Mouse (Mus musculus) embryo, embryonic 11.5 days (tissue): ENCODE results near the gene Ergic1.

ENCODE experiments used
- DNase-seq: peaks from one replicate; pipeline ENCODE4 v3.0.0-alpha.2; 2012; ENCODE audit warnings: low read depth, low spot score

Gene Ergic1

GRCm38 (mm10) chr17:26575786-26576690 lies 14.7 kb downstream of the Ergic1 start:
- DNase-seq, result no peak

DNA sequence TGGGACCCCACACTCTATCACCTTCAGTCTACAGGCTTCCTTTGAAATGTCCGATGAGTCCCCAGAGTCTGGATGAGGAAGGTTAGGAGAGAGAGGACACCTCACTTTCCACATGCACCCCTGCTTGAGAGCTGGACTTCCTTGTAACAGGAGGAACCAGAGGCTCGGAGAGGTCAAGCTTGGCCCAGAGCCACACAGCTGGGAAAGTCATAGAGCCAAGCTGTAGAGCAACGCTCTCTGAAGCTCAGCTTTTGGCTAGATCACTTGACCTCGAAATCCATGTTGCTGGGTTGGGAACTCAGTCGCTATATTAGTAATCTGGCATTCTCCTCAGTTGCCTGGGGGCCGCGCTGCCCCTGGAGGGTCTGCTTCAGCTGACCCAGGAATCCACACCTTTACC lies 15.5 kb downstream of the Ergic1 start:
- DNase-seq, result no peak

DNA sequence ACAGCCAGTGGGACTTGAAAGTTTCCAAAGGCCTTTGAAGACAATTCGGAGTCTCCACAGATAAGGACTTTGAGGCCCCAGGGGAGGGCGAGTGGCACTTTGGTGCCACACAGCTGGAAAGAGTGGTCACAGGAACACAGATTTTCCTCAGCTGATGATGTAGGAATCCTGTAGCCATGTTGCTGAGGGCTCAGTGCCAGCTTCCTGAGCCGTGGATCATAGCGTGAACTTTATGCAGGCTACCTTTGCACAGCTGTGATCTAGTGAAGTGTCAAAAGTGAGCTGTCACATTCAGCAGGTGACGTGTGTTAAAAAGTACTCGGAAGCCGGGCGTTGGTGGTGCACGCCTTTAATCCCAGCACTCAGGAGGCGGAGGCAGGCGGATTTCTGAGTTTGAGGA lies 16.0 kb downstream of the Ergic1 start:
- DNase-seq, result no peak

DNA sequence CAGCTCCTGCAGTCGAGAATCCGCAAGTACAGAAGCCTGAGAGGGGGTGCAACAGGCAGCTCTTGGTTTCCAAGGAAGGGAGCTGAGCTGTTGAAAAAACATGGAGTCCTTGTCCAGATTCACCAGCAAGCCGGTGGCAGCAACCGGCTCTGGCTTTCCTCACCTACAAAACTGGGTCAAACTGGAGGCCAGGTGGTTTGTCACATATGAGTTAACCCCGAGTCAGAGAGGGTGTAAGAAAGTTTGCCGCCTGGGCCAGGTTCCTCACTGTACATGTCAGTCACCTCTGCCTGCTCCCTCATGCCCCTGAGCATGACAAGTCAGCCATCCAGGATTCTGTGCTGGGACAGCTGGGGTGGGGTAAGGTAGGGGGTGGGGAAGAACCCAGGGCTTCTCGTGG lies 16.9 kb downstream of the Ergic1 start:
- DNase-seq, result no peak

GRCm38 (mm10) chr17:26578771-26579170 lies 17.5 kb downstream of the Ergic1 start:
- DNase-seq, result no peak

DNA sequence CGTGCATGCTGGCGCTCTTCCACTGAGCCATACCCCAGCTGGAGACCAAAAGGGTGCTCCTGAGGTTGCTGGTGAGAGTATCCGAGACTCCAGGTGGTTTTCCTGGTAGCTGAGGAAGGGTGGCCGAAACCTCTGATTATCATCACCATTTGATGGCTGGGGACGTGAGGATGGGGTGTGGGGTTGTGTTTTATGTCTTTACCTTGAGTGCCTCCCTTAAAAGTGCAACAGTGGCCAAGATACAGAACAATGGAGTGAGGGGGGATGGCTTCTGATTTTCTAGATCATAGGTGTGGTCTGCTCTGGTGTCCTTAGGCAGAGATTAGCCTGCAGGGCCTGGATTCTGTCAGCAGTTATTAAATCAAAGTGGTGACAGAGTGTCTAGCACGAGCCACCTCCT lies 18.1 kb downstream of the Ergic1 start:
- DNase-seq, result no peak

- no peak for DNase-seq
Observed at GRCm38 (mm10) chr17:26580873-26581401, 19.6 kb downstream of the Ergic1 start.

GRCm38 (mm10) chr17:26582297-26582696 lies 21.0 kb downstream of the Ergic1 start:
- no peak for DNase-seq

GRCm38 (mm10) chr17:26583056-26583455 lies 21.8 kb downstream of the Ergic1 start:
- no peak for DNase-seq

- no peak for DNase-seq
Observed at GRCm38 (mm10) chr17:26583606-26584005, 22.3 kb downstream of the Ergic1 start.

GRCm38 (mm10) chr17:26584063-26584462 lies 22.8 kb downstream of the Ergic1 start:
- DNase-seq, result no peak

GRCm38 (mm10) chr17:26584558-26585136 lies 23.4 kb downstream of the Ergic1 start:
- no peak for DNase-seq

- DNase-seq, result no peak
Observed at GRCm38 (mm10) chr17:26587961-26588487, 26.7 kb downstream of the Ergic1 start.

DNA sequence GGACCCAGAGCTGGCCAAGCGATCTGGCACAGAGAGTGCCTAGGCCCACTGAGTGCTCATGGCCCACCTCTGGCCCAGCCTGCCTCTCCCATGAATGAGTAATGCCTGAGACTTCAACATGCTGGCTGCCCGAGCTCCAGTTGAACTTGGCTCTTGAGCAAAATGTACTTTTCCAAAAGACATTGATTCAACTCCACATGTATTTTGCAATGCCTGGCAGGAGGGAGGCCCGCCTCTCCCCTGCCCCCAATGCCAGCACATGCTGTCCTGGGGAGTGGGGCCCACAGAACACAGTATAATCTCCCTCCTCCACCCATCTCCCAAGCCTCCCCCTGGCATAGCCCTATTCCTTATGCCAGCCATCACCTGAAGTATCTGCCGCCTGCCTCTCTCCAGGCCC lies 31.2 kb downstream of the Ergic1 start:
- DNase-seq, result no peak

- no peak for DNase-seq
Observed at GRCm38 (mm10) chr17:26593199-26593598, 31.9 kb downstream of the Ergic1 start.

GRCm38 (mm10) chr17:26594171-26594570 lies 32.9 kb downstream of the Ergic1 start:
- no peak for DNase-seq

- DNase-seq, result no peak
Observed at GRCm38 (mm10) chr17:26594958-26595357, 33.7 kb downstream of the Ergic1 start.

- no peak for DNase-seq
Observed at GRCm38 (mm10) chr17:26595448-26596167, 34.3 kb downstream of the Ergic1 start.

GRCm38 (mm10) chr17:26596168-26596658 lies 34.9 kb downstream of the Ergic1 start:
- DNase-seq, result no peak

- no peak for DNase-seq
Observed at GRCm38 (mm10) chr17:26596856-26597481, 35.7 kb downstream of the Ergic1 start.

DNA sequence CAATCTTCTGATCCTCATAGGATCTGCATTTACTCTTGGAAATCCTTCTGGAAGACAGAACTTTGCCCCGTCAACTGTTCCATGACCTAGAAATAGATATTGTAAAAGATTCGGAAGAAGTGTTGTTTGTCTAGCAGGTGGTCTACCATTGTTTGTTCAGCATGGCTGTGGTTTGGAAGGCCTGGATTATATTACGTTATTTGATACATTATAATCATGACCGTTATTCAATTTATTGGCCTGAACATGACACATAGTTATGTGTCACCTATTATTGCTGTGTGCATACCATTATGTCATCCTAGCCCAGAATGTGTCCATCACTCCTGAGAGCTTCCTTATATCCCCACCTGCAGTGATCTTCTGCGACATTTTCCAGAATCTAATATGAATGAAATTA lies 37.6 kb downstream of the Ergic1 start:
- DNase-seq, result no peak
